Mouse (Mus musculus): ENCODE measurements around the gene Tmem176a. TPM values are rescaled to one million over a fixed set of nuclear protein-coding genes. Genes with fewer than 3 reads are reported as not detected.
"Not testable (repeated sequence)": the region's sequence is repeated elsewhere in the genome, so short reads cannot be mapped to it uniquely, and the experiment has no call there.

Gene Tmem176a
- polyA plus RNA-seq (2015; fragmentation: Nextera tagmentation; extraction: Ambion mirVana), result 129 and 134 TPM in 2 replicates

DNA sequence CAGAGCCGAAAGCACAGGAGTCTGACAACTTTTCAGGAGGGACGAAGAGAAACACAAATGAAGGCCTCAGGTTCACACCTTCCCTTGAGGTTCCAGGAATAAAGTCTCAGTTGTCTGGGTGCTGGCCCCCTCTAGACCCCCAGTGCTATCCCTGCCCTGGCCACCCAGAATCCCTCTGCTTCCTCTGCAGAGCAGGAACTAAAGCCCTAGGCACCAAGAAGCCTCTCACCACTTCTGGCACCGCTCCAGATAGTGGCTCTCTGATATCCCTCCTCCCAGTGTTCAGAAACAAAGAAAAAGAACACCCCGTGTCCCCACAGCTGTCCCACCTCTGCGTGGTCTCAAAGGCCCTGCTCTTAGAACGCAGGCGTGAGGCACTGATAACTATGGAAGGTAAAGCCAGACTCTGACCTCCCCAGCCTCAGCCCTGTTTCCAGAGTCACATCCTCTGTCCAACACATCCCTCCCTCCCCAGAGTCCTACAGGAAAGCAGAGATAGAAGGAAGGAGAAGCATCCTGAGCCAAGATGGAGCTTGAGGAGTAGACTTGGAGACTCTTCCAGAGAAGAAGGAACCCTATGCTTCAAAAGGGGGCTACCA, at the start of gene Tmem176a:
Gene Tmem176a (plus strand): TSS at position 549 of the 599 bp plus-strand sequence.
- no peak for DNase-seq (ENCODE audit: low spot score)

DNA sequence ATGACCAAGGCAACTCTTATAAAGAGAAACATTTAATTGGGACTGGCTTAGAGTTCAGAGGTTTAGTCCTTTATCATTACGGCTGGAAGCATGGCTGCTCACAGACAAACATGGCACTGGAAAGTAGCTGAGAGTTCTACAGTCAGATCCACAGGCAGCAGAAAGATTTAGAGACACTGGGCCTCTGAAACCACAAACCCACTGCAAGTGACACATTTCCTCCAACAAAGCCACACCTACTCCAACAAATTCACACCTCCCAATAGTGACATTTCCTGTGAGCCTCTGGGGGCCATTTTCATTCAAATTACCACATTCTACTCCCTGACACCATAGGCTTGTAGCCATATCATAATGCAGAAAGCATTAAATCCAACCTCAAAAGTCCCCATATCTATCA, 38.8 kb upstream of the Tmem176a start:
- peak; percentile 47 for DNase-seq (ENCODE audit: low spot score)

DNA sequence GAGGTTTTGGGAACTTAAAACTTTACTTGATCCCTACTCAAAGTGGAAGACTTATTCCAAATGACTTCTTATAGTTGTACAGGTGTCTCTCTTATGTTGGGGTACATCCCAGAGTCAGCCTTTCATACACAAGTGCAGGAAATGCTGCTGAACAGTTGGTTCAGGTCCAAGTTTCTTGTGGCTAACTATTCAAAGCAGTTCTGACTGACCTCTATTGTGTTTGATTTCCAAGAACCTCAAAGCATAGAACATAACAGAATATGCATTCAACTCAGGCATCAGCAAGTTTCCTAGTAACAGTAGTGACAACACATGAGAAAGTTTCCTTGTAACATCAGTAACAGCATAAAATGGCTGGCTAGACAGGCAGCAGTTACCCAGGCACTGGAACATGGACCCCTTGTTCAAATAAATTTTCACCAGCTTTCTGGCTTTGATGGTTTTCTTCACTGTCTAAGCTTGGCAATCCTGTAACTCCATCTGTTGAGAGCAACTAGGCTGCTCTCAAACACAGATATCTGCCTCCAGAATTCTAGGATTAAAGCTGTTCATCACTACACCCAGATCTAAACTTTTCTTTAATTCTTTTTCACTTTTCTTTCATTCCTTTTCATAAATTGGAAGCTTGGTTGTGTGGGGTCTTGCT, 37.2 kb upstream of the Tmem176a start:
- no peak for DNase-seq (ENCODE audit: low spot score)

DNA sequence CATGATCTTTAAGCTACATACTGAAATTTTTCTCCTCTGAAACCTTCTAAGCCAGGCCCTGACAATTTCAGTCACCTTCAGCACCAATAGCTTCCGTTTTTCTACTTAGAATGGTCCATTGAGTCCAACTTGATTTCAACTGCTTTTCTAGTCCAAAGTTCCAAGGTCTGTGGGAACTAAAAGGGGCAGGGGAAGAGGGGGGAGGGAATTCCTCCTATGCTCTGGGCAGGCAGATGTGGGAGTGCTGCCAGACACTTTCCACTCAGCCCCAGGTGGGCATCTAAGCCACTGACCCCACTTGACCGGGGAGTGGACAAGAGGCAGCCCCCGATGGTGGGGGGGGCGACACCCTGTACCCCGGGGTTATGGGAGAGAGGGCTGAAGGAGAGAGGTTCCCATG, 36.4 kb upstream of the Tmem176a start:
- DNase-seq (ENCODE audit: low spot score), result no peak

DNA sequence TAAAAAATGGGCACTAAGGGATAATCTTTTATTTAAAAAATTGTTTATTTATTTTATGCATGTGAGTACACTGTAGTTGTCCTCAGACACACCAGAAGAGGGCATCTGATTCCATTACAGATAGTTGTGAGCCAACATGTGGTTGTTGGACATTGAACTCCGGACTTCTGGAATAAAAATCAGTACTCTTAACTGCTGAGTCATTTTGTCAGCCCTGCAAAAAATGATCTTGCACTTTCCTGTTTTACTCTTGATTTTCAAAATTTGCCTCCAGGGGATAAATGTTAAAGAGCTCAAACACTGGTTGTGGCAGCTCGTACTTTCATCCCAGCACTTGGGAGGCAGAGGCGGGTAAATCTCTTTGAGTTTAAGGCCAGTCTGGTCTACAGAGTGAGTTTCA, 34.0 kb upstream of the Tmem176a start:
- no peak for DNase-seq (ENCODE audit: low spot score)

DNA sequence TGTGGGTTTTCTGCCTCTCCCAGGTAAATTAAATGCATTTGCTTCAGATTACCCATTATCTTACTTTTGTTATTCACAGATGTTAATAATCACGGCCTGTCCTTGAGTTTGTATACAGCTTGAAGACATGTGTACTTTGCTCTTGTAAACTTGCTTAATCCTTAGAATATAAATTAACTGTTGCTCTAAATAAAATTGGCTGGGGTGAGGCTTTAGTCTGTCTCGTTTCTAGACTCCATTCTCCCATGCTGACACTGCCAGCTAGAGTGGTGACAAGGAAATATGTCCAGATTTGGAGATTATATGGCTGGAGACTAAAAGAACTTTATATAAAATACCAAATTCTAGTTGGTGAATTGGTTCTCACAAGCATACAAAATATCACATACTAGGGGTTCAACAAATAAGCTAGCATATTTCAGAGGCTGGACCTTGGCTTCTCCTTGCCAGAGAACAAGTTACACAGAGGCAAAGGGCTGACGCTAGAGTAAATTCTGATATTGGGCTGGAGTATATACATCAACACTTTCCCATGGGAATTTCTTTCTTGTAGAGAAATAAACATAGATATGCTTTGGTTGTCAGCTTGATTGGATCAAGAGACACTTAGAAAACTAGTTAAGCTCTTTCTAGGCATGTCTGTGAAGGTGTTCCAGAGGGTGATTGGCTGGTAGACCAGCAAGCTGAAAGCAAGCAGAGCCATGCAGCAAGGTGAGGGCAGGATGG, 31.1 kb upstream of the Tmem176a start:
- no peak for DNase-seq (ENCODE audit: low spot score)

DNA sequence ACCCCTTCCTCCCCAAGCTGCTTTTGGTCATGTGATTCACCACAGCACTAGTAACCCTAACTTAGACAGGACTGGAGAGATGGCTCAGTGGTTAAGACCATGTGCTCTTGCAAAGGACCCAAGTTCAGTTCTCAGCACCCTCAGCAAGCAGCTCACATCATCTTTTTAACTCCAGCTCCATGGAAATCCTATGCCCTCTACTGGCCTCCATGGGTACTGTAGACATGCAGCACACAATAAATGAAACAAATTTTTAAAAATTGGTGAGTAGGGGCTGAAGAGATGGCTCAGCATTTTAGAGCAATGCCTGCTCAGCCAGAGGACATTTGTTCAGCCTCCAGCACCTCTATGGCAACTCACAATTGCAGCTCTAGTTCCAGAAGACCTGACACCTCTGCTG, 25.7 kb upstream of the Tmem176a start:
- DNase-seq (ENCODE audit: low spot score), result no peak

DNA sequence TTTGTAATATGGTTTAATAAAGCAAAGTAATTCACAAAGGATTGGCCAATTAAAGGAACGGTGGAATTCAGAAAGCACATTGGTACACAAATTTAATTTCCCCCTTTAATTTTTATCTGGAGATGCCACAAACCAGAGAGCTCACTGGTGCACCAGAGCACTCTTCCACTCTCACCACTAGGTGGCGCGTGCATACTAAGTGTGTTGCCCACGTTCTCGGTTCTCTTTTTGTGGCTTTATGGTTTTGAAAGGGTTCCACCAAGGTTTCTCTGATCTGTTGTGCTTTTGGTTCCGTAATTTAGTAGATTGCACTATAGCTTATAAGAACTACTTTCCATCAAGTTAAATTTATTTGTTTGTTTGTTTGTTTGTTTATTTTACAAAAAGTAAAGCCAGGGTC, 22.9 kb upstream of the Tmem176a start:
- peak; percentile 83 for DNase-seq (ENCODE audit: low spot score)

DNA sequence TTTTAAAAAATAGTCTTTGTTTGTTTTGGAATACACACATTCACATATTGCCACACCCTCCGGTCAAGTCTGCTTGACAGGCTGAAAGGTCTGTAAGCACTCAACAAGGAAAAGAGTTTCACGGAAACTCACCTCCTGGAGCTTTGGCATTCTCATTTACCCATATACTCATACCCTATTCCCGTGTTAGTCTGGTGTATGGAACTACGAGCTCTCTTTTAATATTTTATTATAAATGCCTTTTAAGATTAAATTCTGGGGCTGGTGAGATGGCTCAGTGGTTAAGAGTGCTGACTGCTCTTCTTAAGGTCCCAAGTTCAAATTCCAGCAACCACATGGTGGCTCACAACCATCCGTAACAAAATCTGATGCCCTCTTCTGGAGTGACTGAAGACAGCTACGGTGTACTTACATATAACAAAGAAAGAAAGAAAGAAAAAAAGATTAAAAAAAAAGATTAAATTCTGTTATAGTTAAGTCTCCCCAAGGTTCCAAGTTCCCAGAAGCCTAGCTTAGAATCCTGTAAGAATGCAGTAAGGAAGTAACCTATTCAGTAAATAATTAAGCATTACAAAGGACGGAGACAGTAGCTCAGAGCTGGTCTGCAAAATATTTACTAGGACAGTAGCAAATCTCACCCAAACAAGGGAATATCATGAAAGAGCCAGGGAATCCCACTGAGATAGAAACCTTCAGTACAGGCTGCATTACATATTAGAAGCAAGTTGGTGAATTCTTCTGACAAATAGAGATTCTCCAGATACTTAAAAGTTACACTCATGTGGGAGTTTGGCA, 18.5 kb upstream of the Tmem176a start:
- DNase-seq (ENCODE audit: low spot score), result not testable (repeated sequence)

DNA sequence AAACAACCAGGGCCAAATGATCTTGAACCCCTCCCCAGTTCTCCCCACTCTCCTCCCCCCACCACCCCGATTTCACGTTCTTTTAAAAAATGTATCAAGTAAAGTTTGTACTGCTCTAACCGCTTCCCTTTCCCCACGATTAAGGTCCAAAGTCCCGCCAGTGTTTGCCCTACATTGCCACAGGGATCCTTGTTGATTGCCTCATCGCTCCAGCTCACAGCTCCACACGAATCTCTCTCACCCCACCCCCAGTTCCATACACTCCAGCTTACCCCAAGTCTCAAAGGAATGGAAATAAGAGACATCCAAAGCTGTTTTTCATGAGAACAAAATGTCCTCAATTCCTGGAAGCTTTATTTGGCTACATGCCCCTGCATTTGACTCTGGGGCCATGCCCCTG, 15.7 kb upstream of the Tmem176a start:
- no peak for DNase-seq (ENCODE audit: low spot score)

DNA sequence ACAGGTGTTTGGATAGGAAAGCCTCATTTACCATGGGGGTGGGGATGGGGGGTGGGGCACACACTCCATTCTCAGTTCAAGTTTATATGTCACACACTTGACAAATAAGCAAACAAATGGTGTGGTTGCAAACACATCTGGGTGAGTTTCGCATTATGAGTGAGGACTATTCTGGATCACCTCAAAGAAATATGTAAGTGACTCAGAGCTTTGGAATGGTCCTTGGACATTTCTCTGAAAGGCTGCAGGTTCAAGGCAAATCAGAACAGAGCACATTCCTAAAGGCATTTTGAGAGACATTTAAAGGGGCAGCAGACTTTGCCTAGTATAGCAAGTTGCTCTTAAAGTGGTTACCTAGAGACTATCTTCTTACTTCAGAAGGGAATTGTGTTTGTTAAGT, 11.7 kb upstream of the Tmem176a start:
- no peak for DNase-seq (ENCODE audit: low spot score)

DNA sequence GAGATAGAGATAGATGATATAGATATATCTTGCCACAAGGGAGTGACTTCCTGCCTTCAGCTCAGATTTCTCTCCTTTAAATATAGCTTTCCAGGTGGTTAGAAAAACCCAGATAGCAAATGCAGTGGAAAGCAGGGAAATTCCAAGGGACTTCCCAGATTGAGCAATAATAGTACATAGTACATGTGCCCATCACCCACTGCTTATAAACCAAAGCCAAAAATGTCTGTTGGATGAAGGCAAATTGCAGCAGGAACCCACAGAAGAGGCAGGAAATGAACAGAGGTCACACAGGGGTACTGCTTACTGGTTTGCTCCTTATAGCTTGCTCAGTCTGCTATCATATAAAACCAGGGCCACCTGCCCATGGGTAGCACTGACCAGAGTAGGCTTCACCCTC, 11.1 kb upstream of the Tmem176a start:
- DNase-seq (ENCODE audit: low spot score), result no peak

DNA sequence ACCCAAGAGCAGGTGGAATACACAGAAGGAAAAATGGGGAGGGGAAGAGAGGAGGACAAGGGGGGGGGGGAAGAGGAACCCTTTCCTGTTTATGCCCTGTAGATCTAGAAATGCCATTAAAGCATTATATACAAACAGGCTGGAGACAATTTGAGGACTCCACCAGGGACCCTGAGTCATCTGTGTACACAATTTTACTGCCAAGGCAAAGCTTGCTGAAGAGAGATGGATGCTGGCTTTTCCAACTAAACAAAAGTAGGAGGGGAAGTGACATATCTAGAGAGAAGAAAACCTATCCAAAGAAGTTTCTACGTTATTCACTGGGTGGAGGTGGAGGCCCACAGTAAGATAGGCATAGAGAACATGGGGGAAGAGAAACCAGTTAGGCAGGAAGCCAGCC, 10.5 kb upstream of the Tmem176a start:
- DNase-seq (ENCODE audit: low spot score), result no peak

DNA sequence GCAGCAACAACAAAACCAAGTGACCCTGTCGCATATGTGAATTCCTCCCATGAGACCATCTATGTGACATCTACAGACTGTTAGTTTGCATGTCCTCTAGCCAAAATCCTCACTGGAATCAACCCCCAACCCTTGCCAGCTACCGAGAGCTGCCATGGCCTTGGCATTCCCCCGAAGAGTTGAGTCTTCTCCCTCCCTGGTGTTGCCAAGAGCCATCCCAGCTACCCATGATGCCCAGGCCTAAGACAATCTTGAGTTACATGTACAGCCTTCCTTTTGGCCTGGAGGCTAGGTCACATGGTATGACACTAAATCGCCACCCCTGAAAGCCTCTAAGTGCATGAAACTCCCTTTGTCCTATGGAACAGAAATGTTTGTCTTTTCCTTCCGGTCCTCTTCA, 9.6 kb upstream of the Tmem176a start:
- no peak for DNase-seq (ENCODE audit: low spot score)

DNA sequence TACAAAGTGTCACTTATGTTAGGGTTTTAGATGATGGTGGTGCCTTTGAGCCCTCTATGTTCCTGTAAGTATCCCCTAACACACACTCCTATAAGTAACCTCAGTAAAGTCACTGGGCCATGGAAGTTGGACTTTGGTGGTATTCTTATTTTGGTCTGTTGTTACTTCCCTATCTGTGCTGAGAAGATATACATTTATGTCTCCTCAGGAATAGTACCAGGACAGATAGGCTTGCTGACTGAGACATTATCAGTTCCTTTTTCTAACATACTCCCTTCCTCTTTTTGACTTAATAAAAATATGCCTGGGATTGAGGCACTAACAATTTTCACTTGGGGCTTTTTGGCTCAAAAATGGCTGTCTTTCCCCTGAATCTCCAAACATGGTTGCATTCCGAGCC, 8.3 kb upstream of the Tmem176a start:
- DNase-seq (ENCODE audit: low spot score), result no peak

DNA sequence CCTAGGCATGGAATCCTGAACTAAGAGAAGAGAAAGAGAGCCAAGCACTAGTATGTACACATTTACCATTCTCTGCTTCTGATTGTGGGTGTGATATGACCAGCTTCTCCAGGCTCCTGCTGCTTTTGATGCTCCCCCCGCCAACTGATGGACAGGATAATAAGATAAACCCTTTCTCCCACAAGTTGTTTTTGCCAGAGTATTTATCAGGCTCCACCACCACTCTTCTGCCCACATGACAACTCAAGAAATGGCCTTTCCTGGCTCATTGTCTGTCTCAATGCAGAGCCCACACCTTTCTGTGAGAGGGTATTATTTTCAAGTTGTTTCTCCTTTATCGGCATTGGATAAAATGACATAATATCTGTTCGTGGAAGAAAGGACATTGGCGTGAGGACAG, 7.2 kb upstream of the Tmem176a start:
- no peak for DNase-seq (ENCODE audit: low spot score)

DNA sequence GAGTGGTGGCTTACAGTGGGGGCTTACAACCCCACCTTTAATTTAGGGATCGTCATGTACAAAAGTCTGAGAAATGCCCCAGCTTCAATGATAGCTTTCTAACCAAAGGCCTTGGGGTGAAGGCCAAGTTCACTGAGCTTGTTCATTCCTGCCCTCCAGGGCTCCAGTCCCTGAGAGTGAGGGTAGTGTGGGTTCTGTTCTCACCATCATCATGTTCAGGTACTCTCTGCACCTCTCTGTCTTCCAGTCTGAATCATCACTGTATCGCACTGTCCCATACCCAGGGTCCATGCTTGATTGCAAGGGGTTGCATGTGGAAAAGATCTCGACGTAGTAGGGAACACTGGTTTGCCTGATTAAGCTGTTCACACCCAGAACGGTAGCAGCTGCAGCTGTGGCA, 5.5 kb upstream of the Tmem176a start:
- no peak for DNase-seq (ENCODE audit: low spot score)

DNA sequence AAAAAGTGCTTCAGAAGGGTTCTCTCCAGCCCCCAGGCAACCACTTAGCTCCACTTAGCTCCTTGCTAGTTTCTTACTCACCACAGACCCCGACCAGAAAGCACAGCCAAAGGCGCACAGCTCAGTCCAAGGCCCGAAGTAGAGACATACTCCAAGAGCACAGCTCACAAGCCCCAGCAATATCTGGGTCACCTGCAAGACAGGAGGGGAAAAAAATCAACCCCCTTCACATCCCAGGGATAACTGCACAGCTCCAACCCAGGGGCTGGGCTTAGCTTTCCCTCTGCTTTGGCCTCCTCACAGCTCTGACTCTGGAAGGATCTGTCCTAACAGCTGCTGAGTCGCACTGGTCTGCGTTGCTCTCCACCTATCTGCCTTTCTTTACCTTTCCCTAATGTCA, 4.6 kb upstream of the Tmem176a start:
- DNase-seq (ENCODE audit: low spot score), result no peak

DNA sequence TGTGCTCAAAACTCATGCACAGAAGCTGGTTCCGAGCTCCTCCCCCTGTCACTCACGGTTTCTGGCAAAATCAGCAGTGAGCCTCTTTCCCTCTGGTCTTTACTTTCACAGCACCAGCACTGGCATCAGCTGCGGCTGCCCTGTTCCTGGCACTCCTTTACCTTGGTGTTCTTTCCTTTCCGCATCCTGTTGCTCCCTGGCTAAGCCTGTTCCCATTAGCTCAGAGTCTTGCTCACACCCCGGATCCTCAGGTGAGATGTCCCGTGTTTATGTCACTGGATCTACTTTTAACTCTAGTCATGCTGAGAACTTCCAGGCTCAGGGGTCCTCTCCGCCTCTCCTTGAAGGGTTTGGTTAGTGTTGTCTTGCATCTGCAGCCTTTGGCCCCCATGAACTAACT, 3.2 kb upstream of the Tmem176a start:
- DNase-seq (ENCODE audit: low spot score), result no peak

DNA sequence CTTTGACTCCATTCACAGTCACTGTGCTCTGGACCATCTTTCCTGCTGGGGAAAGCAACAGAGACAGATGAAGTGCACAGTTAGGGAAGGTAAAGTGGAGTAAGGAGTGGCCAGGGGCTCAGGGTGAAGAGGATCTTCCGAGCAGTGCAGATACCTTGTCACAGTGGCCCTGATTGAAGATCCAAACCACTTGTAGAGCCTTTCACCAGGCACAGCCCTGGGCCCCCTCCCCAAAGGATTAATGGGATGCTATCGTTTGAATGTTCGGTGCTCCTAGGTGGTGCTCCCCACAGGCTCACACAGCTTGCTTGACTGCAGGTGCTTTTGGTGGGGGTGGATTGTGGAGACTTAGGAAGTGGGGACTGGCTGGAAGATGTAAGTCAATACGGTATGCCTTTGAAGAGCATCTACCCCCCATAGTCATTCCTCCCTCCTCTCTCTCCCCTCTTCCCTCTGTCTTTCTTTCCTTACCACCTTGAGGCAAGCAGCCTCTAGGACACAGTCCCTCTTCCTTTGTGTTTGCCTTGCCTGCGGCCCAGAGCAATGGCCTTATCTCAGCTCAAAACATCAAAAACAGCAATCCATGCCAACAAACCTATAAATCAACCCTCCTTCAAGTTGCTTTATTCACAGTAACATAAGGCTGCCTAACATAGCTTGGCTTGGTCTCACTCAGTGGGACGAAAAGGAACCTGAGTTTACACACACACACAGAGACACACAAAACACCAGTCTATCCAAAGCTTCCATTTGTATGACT, 2.2 kb upstream of the Tmem176a start:
- no peak for DNase-seq (ENCODE audit: low spot score)

DNA sequence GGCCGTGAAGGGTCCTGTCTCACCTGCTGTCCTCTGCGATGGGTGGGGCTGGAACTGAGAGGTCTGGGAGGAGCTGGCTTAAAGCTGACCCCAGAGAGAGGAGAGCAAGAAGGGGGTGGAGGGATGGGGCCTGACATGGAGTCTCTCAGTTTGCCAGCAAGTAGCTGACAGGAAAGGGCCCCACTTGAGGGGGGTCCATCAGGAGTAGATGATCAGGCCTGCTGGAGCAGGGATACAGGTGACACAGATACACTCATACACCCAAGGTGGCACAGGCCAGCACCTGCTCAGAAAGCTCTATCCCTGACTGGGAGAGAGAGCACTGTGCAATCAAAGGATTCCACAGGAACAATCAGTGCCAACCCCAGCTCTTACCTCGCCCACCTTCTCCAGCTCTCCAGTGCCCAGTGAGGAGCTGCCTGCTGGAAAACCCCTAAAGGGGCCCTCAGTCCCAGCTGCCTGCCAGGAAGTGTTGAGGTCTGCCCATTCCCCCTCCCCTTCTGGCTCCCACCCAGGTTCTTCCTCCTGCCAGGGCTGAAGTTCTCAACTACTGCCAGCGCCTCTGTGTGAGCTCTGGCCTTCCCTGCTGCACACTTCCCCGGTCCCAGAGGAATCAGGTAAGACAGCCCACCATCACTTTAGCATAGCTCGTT, 380 bp downstream of the Tmem176a start, which contains the start of gene Tmem176b:
Gene Tmem176b (minus strand): TSS at position 524 of the 653 bp plus-strand sequence.
- DNase-seq (ENCODE audit: low spot score), result peak; percentile 50

Data from thymus, postnatal 0 days (tissue).